Mouse (Mus musculus): ENCODE data around the gene Chd9.
"Not testable (repeated sequence)": the region's sequence is repeated elsewhere in the genome, so short reads cannot be mapped to it uniquely, and the experiment has no call there.

The Chd9 gene

GRCm38 (mm10) chr8:90871375-90872080 is 43.4 kb downstream of the Chd9 start:
- DNase-seq: peak; percentile 29

- no peak for DNase-seq
Measured at GRCm38 (mm10) chr8:90873051-90873450, 44.9 kb downstream of the Chd9 start.

GRCm38 (mm10) chr8:90876213-90876721 is 48.1 kb downstream of the Chd9 start:
- DNase-seq: peak; percentile 53

DNA sequence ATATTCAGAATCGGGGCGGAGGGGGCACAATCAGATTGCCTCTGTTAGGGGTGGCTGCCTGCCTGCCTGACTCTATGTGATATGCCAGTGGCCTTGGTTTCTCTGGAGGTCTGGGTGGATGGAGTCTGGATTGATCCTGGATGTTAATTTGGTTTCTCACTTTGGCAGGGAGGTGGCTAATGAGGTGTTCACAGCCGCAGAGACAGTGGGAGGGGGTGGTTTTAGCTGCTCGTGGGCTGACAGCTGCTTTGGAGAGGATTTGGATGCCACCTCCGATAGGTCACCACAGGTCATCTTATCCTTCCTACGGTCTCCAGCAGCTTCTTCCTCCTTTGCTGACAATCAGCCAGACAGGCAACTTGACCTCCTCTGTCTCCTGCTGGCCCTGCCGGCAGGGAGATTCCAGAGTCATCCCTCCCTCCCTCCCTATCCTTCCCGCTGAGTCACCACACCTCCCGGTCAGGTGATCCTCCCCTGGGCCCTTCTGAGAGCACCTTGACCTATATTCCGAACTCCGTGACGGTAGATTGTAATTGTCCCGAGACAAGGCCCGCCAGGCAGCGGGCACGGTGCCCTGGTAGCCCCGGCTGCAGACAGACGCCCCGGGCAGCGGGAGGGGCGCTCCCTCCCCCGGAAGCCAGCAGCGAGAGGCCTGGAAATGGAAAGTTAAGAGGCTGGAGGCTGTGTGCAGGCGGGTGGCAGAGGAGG is 48.7 kb downstream of the Chd9 start:
- DNase-seq: peak; percentile 92

GRCm38 (mm10) chr8:90877430-90877975 is 49.4 kb downstream of the Chd9 start:
- no peak for DNase-seq

GRCm38 (mm10) chr8:90878551-90878950 is 50.4 kb downstream of the Chd9 start:
- no peak for DNase-seq

DNA sequence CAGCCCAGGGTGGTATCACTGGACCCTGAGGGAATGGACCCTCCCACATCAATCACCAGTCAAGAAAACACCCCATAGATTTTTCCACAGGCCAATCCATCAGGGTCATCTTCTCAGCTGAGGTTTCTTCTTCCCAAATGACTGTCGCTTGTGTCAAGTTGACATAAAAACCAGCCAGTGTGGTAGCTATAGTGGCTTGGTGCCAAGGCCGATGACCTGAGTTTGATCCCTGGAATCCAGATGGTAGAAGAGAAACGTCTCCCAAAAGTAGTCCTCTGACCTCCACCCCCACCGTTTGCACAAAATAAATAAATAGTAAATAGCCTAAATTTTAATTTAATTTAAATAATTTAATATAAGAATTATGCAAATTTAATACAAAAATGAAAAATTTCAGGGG is 51.9 kb downstream of the Chd9 start:
- DNase-seq: no peak

- no peak for DNase-seq
Measured at GRCm38 (mm10) chr8:90881181-90881580, 53.0 kb downstream of the Chd9 start.

- DNase-seq: no peak
Measured at GRCm38 (mm10) chr8:90882088-90882691, 54.0 kb downstream of the Chd9 start.

- no peak for DNase-seq
Measured at GRCm38 (mm10) chr8:90885671-90886368, 57.7 kb downstream of the Chd9 start.

DNA sequence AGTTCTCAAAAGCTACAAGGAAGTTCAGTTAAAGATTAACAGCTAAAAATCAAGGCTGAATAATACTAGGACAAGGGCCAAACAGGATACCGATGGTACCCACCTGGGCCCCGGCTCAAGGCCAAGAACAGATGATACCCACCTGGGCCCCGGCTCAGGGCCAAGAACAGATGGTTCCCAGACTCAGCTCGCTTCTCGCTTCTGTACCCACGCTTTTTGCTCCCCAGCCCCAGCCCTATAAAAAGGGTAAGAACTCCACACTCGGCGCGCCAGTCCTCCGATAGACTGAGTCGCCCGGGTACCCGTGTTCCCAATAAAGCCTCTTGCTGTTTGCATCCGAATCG is 58.2 kb downstream of the Chd9 start:
- DNase-seq: not testable (repeated sequence)

GRCm38 (mm10) chr8:90887328-90887727 is 59.2 kb downstream of the Chd9 start:
- DNase-seq: not testable (repeated sequence)

DNA sequence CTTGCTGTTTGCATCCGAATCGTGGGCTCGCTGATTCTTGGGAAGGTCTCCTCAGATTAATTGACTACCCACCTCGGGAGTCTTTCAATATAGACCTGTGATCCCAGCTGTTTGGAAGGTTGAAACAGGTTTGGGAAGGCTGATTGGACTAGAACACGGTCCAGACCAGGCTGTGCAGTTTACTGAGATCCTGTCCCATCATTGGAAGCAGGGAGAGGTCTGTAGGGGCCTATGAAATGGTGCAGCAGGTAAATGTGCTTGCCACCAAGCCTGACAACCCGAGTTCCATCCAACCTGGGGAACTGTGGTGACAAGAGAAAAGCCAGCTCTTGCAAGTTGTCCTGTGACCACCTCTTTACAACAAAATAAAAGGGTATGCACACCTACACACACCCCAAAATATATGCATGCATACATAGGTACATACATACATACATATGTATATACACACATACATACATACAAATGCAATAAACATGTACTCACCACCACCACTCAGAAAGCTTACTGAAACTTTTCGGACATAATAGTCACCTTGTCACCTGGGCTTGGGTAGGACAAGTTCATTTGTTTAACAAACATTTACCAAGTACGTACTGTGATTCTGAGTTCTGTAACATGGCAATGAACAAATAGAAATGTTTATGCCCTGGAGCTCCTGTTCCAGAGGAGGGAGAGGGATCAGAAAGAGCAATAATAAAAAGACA is 63.9 kb downstream of the Chd9 start:
- DNase-seq: peak; percentile 11

- peak; percentile 34 for DNase-seq
Measured at GRCm38 (mm10) chr8:90892579-90892919, 64.4 kb downstream of the Chd9 start.

GRCm38 (mm10) chr8:90894231-90894914 is 66.2 kb downstream of the Chd9 start:
- no peak for DNase-seq

GRCm38 (mm10) chr8:90897343-90897742 is 69.2 kb downstream of the Chd9 start:
- no peak for DNase-seq

- DNase-seq: no peak
Measured at GRCm38 (mm10) chr8:90898578-90898977, 70.4 kb downstream of the Chd9 start.

GRCm38 (mm10) chr8:90902002-90902401 is 73.8 kb downstream of the Chd9 start:
- DNase-seq: no peak

GRCm38 (mm10) chr8:90904171-90904706 is 76.1 kb downstream of the Chd9 start:
- no peak for DNase-seq

DNA sequence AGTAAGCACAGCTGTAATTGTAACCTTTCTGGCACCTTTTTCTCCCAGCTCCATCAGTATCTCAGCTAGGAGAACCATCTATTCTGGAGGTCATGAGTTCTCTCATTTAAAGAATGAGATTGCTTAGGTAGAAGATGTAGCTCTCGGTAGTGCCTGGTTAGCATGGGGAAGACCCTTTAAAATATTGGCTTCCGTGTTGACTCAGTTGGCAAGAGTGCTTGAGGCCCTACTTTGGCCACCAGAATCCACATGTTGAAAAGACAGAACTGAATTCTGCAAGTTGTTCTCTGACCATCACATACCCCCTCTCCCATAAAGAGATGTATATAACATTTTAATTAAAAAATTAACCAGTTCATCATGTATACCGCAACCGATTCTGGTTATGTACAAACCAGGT is 78.8 kb downstream of the Chd9 start:
- no peak for DNase-seq

- DNase-seq: no peak
Measured at GRCm38 (mm10) chr8:90907516-90907847, 79.3 kb downstream of the Chd9 start.
